Mouse (Mus musculus): ENCODE data around the gene G3bp1. TPM values are rescaled to one million over a fixed set of nuclear protein-coding genes. Genes with fewer than 3 reads are reported as not detected.

Gene G3bp1
- polyA plus RNA-seq, 1 experiment from 2014 or later, result 103 TPM

DNA sequence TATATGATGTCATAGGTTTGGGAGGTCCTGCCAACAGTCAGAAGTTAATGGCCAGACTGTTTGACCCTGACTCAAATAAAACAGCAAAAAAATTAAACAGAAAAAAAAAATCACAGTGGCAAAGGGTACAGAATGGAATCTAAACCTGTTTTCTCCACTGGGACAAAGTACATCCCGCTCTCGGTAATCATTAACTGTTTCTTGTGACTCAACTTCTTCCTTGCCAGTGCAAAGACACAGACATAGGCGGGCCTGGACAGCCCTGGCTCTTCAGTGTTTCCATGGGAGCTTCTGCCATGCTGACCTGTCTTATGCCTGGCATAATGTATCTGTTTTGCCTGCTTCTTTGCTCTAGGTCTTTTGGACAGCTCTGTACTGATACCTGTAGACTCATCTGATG lies 4.3 kb upstream of the G3bp1 start:
- H3K27me3 ChIP-seq (ENCODE audit: control insufficient read depth, insufficient read depth, low read length), result no peaks in the 10 kb centered on the region
- no peak overlapping the region for H3K4me2 ChIP-seq (ENCODE audit: low read length)
- H3K9me3 ChIP-seq (ENCODE audit: control insufficient read depth, low read length), result no peaks in the 10 kb centered on the region
- ATAC-seq (ENCODE audit: insufficient number of reproducible peaks, insufficient read depth, low FRiP score, low read depth), result no peak
- 79% methylated on average over 3 of the region's 3 CpGs for WGBS
- no peak overlapping the region for H3K9ac ChIP-seq (ENCODE audit: low read length)
- no peak overlapping the region for H3K27ac ChIP-seq (replicated peaks in 1 of 2; ENCODE audit: control insufficient read depth in 1 of 2, insufficient read depth in 1 of 2, low read depth in 2 of 2, low read length in 2 of 2)
- H3K4me3 ChIP-seq (ENCODE audit: control insufficient read depth in 1 of 2, insufficient read depth in 1 of 2, low read depth in 1 of 2, low read length in 2 of 2), result no peak overlapping the region
- peaks cover 12 to 15% of the 10 kb centered on the region in 2 experiments for H3K4me1 ChIP-seq (ENCODE audit: control insufficient read depth in 2 of 2, insufficient read depth in 2 of 2, low read length in 2 of 2)
- no peaks in the 10 kb centered on the region for H3K36me3 ChIP-seq (ENCODE audit: control insufficient read depth, insufficient read depth, low read length)

DNA sequence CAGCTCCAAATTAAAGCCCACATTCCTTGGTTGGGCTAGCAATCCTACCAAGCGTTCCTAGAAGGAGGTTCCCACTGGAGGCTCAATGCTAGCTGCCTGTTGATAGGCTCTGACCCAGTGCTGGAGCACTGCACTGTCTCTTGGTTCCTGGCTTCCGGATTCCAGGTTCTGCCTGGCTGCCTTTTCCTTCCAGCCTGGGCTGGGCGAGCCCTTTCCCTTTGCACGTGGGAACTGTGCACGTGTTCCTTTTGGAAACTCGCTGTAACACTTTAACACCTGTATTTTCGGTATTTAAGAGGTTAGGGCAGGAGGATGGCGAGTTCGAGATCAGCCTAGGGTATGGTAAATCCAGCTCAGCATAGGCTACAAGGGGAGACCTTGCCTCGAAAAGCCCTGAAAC lies 1.5 kb upstream of the G3bp1 start:
- H3K36me3 ChIP-seq (ENCODE audit: control insufficient read depth, insufficient read depth, low read length), result 0 out of 2 replicates have a peak, but pooled peaks cover 3% of the 10 kb centered on the region
- 70% methylated on average over 10 of the region's 10 CpGs for WGBS
- no peaks in the 10 kb centered on the region for H3K27me3 ChIP-seq (ENCODE audit: control insufficient read depth, insufficient read depth, low read length)
- H3K4me3 ChIP-seq (ENCODE audit: control insufficient read depth in 1 of 2, insufficient read depth in 1 of 2, low read depth in 1 of 2, low read length in 2 of 2), result peak overlapping the region; percentile 59 to 99; a peak in 2 of 4 replicates
- H3K4me2 ChIP-seq (ENCODE audit: low read length), result peak overlapping the region; percentile 91
- H3K9ac ChIP-seq (ENCODE audit: low read length), result peak overlapping the region; percentile 86
- no peak for ATAC-seq (ENCODE audit: insufficient number of reproducible peaks, insufficient read depth, low FRiP score, low read depth)
- peaks cover 11 to 26% of the 10 kb centered on the region in 2 experiments for H3K4me1 ChIP-seq (ENCODE audit: control insufficient read depth in 2 of 2, insufficient read depth in 2 of 2, low read length in 2 of 2)
- H3K27ac ChIP-seq (replicated peaks in 1 of 2; ENCODE audit: control insufficient read depth in 1 of 2, insufficient read depth in 1 of 2, low read depth in 2 of 2, low read length in 2 of 2), result peak overlapping the region; percentile 95 to 98
- no peaks in the 10 kb centered on the region for H3K9me3 ChIP-seq (ENCODE audit: control insufficient read depth, low read length)

DNA sequence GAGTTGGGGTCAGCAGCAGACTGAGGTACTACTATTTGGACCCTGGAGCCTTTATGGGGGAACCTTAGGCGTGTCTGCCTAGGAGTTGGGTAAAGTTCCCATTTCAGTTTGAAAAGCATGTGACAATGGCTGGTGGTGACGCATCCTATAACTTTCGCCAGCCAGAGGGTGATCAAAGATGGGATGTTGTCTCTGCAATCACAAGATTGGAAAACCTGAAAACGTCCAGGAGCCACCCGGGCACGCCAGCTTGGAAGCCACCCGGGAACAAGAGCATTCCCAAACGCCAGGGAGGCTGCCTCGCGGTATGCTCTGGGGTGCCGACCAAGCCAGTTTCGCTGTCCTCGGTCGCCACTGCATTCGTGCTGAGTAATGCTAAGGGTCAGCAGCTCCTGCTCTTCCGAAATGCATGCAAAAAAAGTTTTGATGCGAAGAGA lies 856 bp upstream of the G3bp1 start:
- Histone ChIP-seq H3K9me3 (ENCODE audit: control insufficient read depth, low read length) (no peaks in the 10 kb centered on the region), H3K27me3 (ENCODE audit: control insufficient read depth, insufficient read depth, low read length) (no peaks in the 10 kb centered on the region), H3K4me1 (ENCODE audit: control insufficient read depth in 2 of 2, insufficient read depth in 2 of 2, low read length in 2 of 2) (peaks cover 11 to 32% of the 10 kb centered on the region in 2 experiments), H3K4me3 (ENCODE audit: control insufficient read depth in 1 of 2, insufficient read depth in 1 of 2, low read depth in 1 of 2, low read length in 2 of 2) (peak overlapping the region; percentile 59 to 99), H3K27ac (replicated peaks in 1 of 2; ENCODE audit: control insufficient read depth in 1 of 2, insufficient read depth in 1 of 2, low read depth in 2 of 2, low read length in 2 of 2) (peak overlapping the region; percentile 95 to 98), H3K4me2 (ENCODE audit: low read length) (peak overlapping the region; percentile 91), H3K9ac (ENCODE audit: low read length) (peak overlapping the region; percentile 86), H3K36me3 (ENCODE audit: control insufficient read depth, insufficient read depth, low read length) (0 out of 2 replicates have a peak, but pooled peaks cover 5% of the 10 kb centered on the region)
- 4% methylated on average over 17 of the region's 17 CpGs for WGBS
- no peak for ATAC-seq (ENCODE audit: insufficient number of reproducible peaks, insufficient read depth, low FRiP score, low read depth)

DNA sequence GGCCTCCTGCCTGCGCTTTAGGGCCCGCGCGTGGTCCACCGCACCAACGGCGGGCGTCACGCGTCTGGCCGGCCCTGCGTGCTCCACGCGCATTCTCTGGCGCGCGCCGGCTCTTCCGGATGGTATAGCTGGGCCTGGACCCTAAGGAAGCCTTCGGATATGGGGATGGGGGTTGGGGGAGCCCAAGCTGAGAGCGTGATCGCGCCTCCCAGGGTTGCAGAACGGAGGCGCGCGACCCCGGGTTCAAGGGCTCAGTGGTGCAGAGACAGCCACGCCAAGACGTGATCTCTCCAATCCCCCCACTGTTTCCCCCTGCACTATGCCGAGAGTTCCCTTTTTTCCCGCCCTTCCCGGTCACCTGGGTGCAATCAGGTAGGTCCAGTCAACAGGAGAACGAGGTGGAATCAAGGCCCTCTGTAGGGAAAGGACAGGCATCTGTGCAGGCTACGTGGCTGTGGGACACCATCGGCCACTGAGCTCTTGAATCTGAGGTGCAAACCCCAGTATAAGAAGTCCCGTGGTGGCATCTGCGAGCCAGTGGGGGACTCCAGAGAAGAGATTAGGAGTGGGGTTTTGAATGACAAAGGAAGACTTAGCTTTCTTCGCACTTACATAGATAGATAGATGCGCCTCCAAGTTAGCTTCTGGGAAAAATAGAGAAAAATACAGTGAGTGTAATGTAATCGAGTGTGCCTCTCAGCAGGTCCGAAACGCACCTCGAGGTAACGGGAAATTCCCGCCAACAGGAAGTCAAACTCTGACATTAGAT lies 622 bp downstream of the G3bp1 start:
- Histone ChIP-seq H3K9me3 (ENCODE audit: control insufficient read depth, low read length) (no peaks in the 10 kb centered on the region), H3K9ac (ENCODE audit: low read length) (peak overlapping the region; percentile 99), H3K36me3 (ENCODE audit: control insufficient read depth, insufficient read depth, low read length) (peaks cover 16% of the 10 kb centered on the region), H3K4me2 (ENCODE audit: low read length) (peak overlapping the region; percentile 89), H3K27ac (replicated peaks in 1 of 2; ENCODE audit: control insufficient read depth in 1 of 2, insufficient read depth in 1 of 2, low read depth in 2 of 2, low read length in 2 of 2) (peak overlapping the region; percentile 69 to 89), H3K4me1 (ENCODE audit: control insufficient read depth in 2 of 2, insufficient read depth in 2 of 2, low read length in 2 of 2) (peaks cover 11 to 41% of the 10 kb centered on the region in 2 experiments), H3K4me3 (ENCODE audit: control insufficient read depth in 1 of 2, insufficient read depth in 1 of 2, low read depth in 1 of 2, low read length in 2 of 2) (peak overlapping the region; percentile 94 to 99), H3K27me3 (ENCODE audit: control insufficient read depth, insufficient read depth, low read length) (no peaks in the 10 kb centered on the region)
- ATAC-seq (ENCODE audit: insufficient number of reproducible peaks, insufficient read depth, low FRiP score, low read depth), result no peak
- under 1% methylated on average over 46 of the region's 46 CpGs for WGBS

DNA sequence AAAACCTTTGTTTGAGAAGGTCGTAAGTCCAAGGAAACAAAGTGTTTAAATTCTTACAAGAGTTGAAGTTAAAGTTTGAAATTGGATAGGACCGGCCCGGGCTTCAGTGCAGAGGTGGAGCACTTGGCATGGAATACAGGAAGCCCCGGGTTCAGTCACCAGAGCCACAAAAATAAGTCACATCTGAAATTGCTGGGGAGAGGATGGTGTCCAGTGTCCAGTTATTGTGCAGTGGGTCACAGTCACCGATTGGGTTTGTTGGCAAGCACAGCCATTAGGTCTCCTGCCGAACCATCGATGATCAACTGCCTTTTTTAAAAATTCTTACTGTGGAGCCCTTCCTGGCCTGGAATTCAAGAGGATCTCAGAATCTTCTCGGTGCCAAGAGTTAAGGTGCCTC lies 1.3 kb downstream of the G3bp1 start:
- Histone ChIP-seq H3K4me1 (ENCODE audit: control insufficient read depth in 2 of 2, insufficient read depth in 2 of 2, low read length in 2 of 2) (peaks cover 11 to 41% of the 10 kb centered on the region in 2 experiments), H3K36me3 (ENCODE audit: control insufficient read depth, insufficient read depth, low read length) (peaks cover 17% of the 10 kb centered on the region), H3K27ac (replicated peaks in 1 of 2; ENCODE audit: control insufficient read depth in 1 of 2, insufficient read depth in 1 of 2, low read depth in 2 of 2, low read length in 2 of 2) (no peak overlapping the region), H3K9ac (ENCODE audit: low read length) (peak overlapping the region; percentile 99), H3K4me3 (ENCODE audit: control insufficient read depth in 1 of 2, insufficient read depth in 1 of 2, low read depth in 1 of 2, low read length in 2 of 2) (peak overlapping the region; percentile 94 to 99), H3K4me2 (ENCODE audit: low read length) (peak overlapping the region; percentile 89), H3K27me3 (ENCODE audit: control insufficient read depth, insufficient read depth, low read length) (no peaks in the 10 kb centered on the region), H3K9me3 (ENCODE audit: control insufficient read depth, low read length) (no peaks in the 10 kb centered on the region)
- 34% methylated on average over 8 of the region's 8 CpGs for WGBS
- no peak for ATAC-seq (ENCODE audit: insufficient number of reproducible peaks, insufficient read depth, low FRiP score, low read depth)

DNA sequence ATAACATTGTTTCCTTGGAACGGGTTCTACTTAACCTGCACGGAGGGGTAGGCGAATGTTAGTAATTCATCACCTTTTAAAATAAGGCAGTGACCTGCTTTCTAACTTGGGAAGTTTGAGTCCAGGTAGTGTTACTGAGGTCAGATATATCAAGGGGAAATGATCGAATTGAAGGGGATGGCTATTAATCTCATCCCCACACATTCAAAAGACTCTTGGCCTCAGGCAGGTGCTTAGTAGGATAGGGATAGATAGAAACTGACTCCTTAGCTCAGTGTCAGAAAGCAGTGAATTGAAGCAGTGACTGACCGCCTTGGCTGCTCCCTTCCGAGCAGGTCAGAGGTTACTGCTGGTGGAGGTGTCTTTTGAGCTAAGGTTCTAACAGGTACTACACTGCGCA lies 2.0 kb downstream of the G3bp1 start:
- Histone ChIP-seq H3K27me3 (ENCODE audit: control insufficient read depth, insufficient read depth, low read length) (no peaks in the 10 kb centered on the region), H3K9ac (ENCODE audit: low read length) (peak overlapping the region; percentile 99), H3K4me3 (ENCODE audit: control insufficient read depth in 1 of 2, insufficient read depth in 1 of 2, low read depth in 1 of 2, low read length in 2 of 2) (peak overlapping the region in 1 of 2 experiments; percentile 99; a peak in 3 of 4 replicates), H3K4me1 (ENCODE audit: control insufficient read depth in 2 of 2, insufficient read depth in 2 of 2, low read length in 2 of 2) (peaks cover 11 to 41% of the 10 kb centered on the region in 2 experiments), H3K27ac (replicated peaks in 1 of 2; ENCODE audit: control insufficient read depth in 1 of 2, insufficient read depth in 1 of 2, low read depth in 2 of 2, low read length in 2 of 2) (no peak overlapping the region), H3K36me3 (ENCODE audit: control insufficient read depth, insufficient read depth, low read length) (peaks cover 20% of the 10 kb centered on the region), H3K9me3 (ENCODE audit: control insufficient read depth, low read length) (no peaks in the 10 kb centered on the region), H3K4me2 (ENCODE audit: low read length) (peak overlapping the region; percentile 89)
- no peak for ATAC-seq (ENCODE audit: insufficient number of reproducible peaks, insufficient read depth, low FRiP score, low read depth)
- WGBS, result 89% methylated on average over 7 of the region's 7 CpGs

DNA sequence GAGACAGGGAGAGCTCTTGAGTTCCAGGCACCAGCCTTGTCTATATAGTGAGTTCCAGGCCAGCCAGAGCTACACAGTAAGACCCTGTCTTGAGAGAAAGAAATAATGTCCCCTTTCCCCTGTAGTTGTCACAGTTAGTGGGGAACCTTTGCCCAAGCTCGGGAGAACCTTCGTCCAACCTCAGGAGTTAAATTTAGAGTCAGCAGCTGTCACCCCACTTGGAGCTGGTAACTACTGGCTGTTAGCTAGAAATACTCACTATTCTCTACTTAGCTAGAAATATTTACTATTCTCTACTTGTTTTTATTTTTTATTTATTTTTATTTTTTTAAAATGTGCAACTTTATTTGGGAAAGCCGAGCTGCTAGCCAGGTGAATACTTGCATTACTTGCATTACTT lies 3.7 kb downstream of the G3bp1 start:
- WGBS, result 45% methylated on average over 3 of the region's 3 CpGs
- peak overlapping the region in 1 of 2 experiments; percentile 28; a peak in 1 of 4 replicates for H3K27ac ChIP-seq (replicated peaks in 1 of 2; ENCODE audit: control insufficient read depth in 1 of 2, insufficient read depth in 1 of 2, low read depth in 2 of 2, low read length in 2 of 2)
- peaks cover 28% of the 10 kb centered on the region for H3K36me3 ChIP-seq (ENCODE audit: control insufficient read depth, insufficient read depth, low read length)
- no peak for ATAC-seq (ENCODE audit: insufficient number of reproducible peaks, insufficient read depth, low FRiP score, low read depth)
- H3K4me1 ChIP-seq (ENCODE audit: control insufficient read depth in 2 of 2, insufficient read depth in 2 of 2, low read length in 2 of 2), result peaks cover 6 to 33% of the 10 kb centered on the region in 2 experiments
- no peaks in the 10 kb centered on the region for H3K27me3 ChIP-seq (ENCODE audit: control insufficient read depth, insufficient read depth, low read length)
- H3K4me3 ChIP-seq (ENCODE audit: control insufficient read depth in 1 of 2, insufficient read depth in 1 of 2, low read depth in 1 of 2, low read length in 2 of 2), result no peak overlapping the region
- H3K9ac ChIP-seq (ENCODE audit: low read length), result no peak overlapping the region
- H3K9me3 ChIP-seq (ENCODE audit: control insufficient read depth, low read length), result no peaks in the 10 kb centered on the region
- peak overlapping the region; percentile 30 for H3K4me2 ChIP-seq (ENCODE audit: low read length)

Measured in heart, embryonic 14.5 days (tissue).